Mouse (Mus musculus): ENCODE measurements around the gene Tbl1xr1.

Tbl1xr1 gene

GRCm38 (mm10) chr3:22076561-22076935 is at the start of gene Tbl1xr1:
Gene Tbl1xr1, plus strand, starts transcription at chr3:22076652.
- peak in 1 of 2 experiments; percentile 89 for DNase-seq (ENCODE audit: low spot score in 2 of 2)

GRCm38 (mm10) chr3:22038004-22038403 is 38.4 kb upstream of the Tbl1xr1 start:
- DNase-seq (ENCODE audit: low spot score in 2 of 2): no peak

- DNase-seq (ENCODE audit: low spot score in 2 of 2): no peak
These were observed 37.2 kb upstream of the Tbl1xr1 start for GRCm38 (mm10) chr3:22039036-22039795.

- no peak for DNase-seq (ENCODE audit: low spot score in 2 of 2)
These were observed 35.8 kb upstream of the Tbl1xr1 start for GRCm38 (mm10) chr3:22040627-22041026.

GRCm38 (mm10) chr3:22047203-22047602 is 29.2 kb upstream of the Tbl1xr1 start:
- no peak for DNase-seq (ENCODE audit: low spot score in 2 of 2)

GRCm38 (mm10) chr3:22056664-22057328 is 19.7 kb upstream of the Tbl1xr1 start:
- no peak for DNase-seq (ENCODE audit: low spot score in 2 of 2)

- DNase-seq (ENCODE audit: low spot score in 2 of 2): no peak
These were observed 18.1 kb upstream of the Tbl1xr1 start for GRCm38 (mm10) chr3:22058206-22058804.

GRCm38 (mm10) chr3:22061163-22061562 is 15.3 kb upstream of the Tbl1xr1 start:
- no peak for DNase-seq (ENCODE audit: low spot score in 2 of 2)

GRCm38 (mm10) chr3:22068621-22069020 is 7.8 kb upstream of the Tbl1xr1 start:
- DNase-seq (ENCODE audit: low spot score in 2 of 2): no peak

GRCm38 (mm10) chr3:22073916-22074315 is 2.5 kb upstream of the Tbl1xr1 start:
- no peak for DNase-seq (ENCODE audit: low spot score in 2 of 2)

GRCm38 (mm10) chr3:22074591-22075294 is 1.7 kb upstream of the Tbl1xr1 start:
- peak in 1 of 2 experiments; percentile 31 for DNase-seq (ENCODE audit: low spot score in 2 of 2)

- peak in 1 of 2 experiments; percentile 37 for DNase-seq (ENCODE audit: low spot score in 2 of 2)
These were observed 950 bp upstream of the Tbl1xr1 start for GRCm38 (mm10) chr3:22075517-22075886.

- peak; percentile 70 to 90 for DNase-seq (ENCODE audit: low spot score in 2 of 2)
These were observed 428 bp upstream of the Tbl1xr1 start for GRCm38 (mm10) chr3:22075887-22076560.

- DNase-seq (ENCODE audit: low spot score in 2 of 2): peak; percentile 55 to 78
These were observed 644 bp downstream of the Tbl1xr1 start for GRCm38 (mm10) chr3:22076936-22077656.

GRCm38 (mm10) chr3:22077657-22078475 is 1.4 kb downstream of the Tbl1xr1 start:
- peak in 1 of 2 experiments; percentile 43 for DNase-seq (ENCODE audit: low spot score in 2 of 2)

- no peak for DNase-seq (ENCODE audit: low spot score in 2 of 2)
These were observed 2.1 kb downstream of the Tbl1xr1 start for GRCm38 (mm10) chr3:22078529-22078928.

- no peak for DNase-seq (ENCODE audit: low spot score in 2 of 2)
These were observed 5.4 kb downstream of the Tbl1xr1 start for GRCm38 (mm10) chr3:22081869-22082268.

GRCm38 (mm10) chr3:22082823-22083222 is 6.4 kb downstream of the Tbl1xr1 start:
- no peak for DNase-seq (ENCODE audit: low spot score in 2 of 2)

GRCm38 (mm10) chr3:22084222-22084996 is 8.0 kb downstream of the Tbl1xr1 start:
- no peak for DNase-seq (ENCODE audit: low spot score in 2 of 2)
